Mouse (Mus musculus) cortical plate, adult 2 months (tissue): ENCODE measurements at regions not wholly inside any gene's neighbourhood (a gene's known extent, or its start where the extent isn't known, plus 50 kb on each side); places are given as distances from the start of the nearest gene placed in this dataset.

Source experiments
- H3K27ac ChIP-seq: fragments of 200-500 bp; 2 replicates; pipeline ENCODE4 v1.5.1; 2012; ENCODE audit warnings: low read length, control low read depth, inconsistent platforms; ENCODE audit not compliant: insufficient read depth
- H3K4me1 ChIP-seq: fragments of 200-500 bp; 2 replicates; pipeline ENCODE4 v1.6.1; 2011; ENCODE audit warnings: low read length; ENCODE audit not compliant: control insufficient read depth, insufficient read depth
- H3K4me3 ChIP-seq: fragments of 200-500 bp; 2 replicates; pipeline ENCODE4 v1.5.1; 2011; ENCODE audit warnings: mild to moderate bottlenecking, low read length, control low read depth; ENCODE audit not compliant: insufficient read depth
- CTCF ChIP-seq: fragments of 200-500 bp; IDR thresholded peaks from 2 replicates; pipeline ENCODE4 v1.5.1; 2011; ENCODE audit warnings: mild to moderate bottlenecking, control low read depth, low read length; ENCODE audit not compliant: insufficient read depth; ENCODE audit errors: extremely low read depth
- POLR2A ChIP-seq: fragments of 200-500 bp; IDR thresholded peaks from 2 replicates; pipeline ENCODE4 v1.6.1; 2011; ENCODE audit warnings: mild to moderate bottlenecking, low read length, control low read depth; ENCODE audit not compliant: insufficient read depth; ENCODE audit errors: extremely low read depth

DNA sequence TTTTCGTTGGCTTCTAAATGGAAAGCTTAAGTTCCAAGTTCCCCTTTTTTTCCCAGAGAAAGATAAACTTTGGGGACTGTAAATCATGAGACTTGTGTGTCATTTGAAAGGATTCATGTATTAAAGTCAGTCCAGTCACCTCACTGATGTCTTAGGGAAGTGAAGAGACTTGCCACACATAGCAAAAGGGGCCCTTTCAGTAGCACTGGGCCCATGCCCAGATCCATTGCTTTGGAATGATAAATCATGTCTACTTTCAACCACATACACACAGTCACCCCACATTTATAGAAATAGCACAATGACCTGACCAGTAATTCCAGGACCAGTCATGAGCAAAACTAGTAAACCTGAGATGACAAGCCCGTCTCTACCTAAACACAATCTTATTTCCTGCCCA lies 133.2 kb upstream of the Clint1 start:
- Histone ChIP-seq H3K4me1 (no peaks in the 10 kb centered on the region), H3K27ac (no peak overlapping the region), H3K4me3 (no peak overlapping the region)
- TF ChIP-seq POLR2A (no peak), CTCF (no peak)

DNA sequence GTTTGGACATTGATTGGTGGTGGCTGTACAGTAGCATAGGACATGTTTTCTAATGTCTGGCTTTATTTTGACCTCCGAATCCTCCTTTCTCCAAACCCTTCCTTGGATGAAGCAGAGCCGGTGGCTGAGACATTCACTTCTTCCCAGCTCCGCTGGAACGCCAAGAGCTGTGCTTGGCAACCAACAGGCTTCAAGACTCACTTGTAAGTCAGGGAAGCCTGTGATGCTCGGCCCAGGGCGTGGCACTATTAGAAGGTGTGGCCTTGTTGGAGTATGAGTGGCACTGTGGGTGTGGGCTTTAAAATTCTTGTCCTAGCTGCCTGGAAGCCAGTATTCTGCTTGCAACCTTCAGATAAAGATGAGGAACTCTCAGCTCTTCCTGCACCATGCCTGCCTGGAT lies 132.0 kb upstream of the Clint1 start:
- Histone ChIP-seq H3K27ac (no peak overlapping the region), H3K4me1 (no peaks in the 10 kb centered on the region), H3K4me3 (no peak overlapping the region)
- TF ChIP-seq POLR2A (no peak), CTCF (no peak)

GRCm38 (mm10) chr11:45736561-45736960 lies 115.3 kb upstream of the Clint1 start:
- TF ChIP-seq CTCF (peak; percentile 25; the same call in 1 of the 2 replicates), POLR2A (no peak)
- Histone ChIP-seq H3K4me1 (no peaks in the 10 kb centered on the region), H3K27ac (no peak overlapping the region), H3K4me3 (no peak overlapping the region)

- H3K4me1 ChIP-seq = no peaks in the 10 kb centered on the region
- TF ChIP-seq POLR2A = no peak
- no peak overlapping the region for H3K4me3 ChIP-seq
- H3K27ac ChIP-seq = no peak overlapping the region
These were observed 113.5 kb upstream of the Clint1 start for GRCm38 (mm10) chr11:45738331-45738730.

DNA sequence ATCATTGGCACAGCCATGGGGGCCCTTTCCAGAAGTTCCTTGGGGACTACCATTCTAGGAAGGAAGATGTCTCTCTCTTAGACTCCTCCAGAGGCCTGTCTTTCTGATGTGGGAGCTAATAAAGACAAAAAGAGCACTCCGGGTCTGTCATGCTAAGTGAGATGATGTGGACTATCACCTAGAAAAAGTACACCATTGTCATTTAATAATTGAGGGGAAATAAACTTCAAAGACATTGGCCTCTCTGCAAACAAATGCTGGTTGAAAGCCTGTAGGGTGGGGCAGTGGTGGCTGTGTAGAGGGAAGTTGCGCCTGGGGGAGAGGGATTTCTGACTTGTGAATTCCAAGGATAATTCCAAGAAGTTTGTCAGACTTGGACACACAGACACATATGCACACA lies 105.9 kb upstream of the Clint1 start:
- no peak overlapping the region for H3K27ac ChIP-seq
- no peak for TF ChIP-seq CTCF
- TF ChIP-seq POLR2A = no peak
- no peaks in the 10 kb centered on the region for H3K4me1 ChIP-seq
- H3K4me3 ChIP-seq = no peak overlapping the region

GRCm38 (mm10) chr11:45750249-45750648 lies 101.6 kb upstream of the Clint1 start:
- no peak overlapping the region for H3K4me3 ChIP-seq
- no peaks in the 10 kb centered on the region for H3K4me1 ChIP-seq
- no peak overlapping the region for H3K27ac ChIP-seq
- TF ChIP-seq CTCF = no peak
- no peak for TF ChIP-seq POLR2A

- no peaks in the 10 kb centered on the region for H3K4me1 ChIP-seq
- no peak overlapping the region for H3K4me3 ChIP-seq
- peak; percentile 68 for TF ChIP-seq CTCF
- TF ChIP-seq POLR2A = no peak
- no peak overlapping the region for H3K27ac ChIP-seq
These were observed 99.6 kb upstream of the Clint1 start for GRCm38 (mm10) chr11:45752237-45752636.

DNA sequence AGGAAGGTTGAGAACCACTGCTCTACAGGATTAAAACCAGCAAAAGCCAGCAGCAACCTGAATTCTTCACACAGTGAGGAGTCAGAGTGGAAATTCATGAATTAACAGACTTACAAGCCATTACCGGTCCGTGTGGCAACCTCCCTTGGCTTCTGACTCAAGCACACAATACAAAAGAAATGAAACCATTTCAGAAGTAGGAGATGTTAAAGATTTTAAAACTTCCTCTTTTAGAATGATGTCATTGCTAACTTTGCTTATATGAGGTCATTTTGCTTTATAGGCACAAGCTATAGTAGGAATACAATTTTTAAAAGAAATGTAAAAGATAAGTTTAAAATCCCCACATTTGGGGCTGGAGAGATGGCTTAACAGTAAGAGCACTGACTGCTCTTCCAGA lies 99.1 kb upstream of the Clint1 start:
- H3K4me1 ChIP-seq = no peaks in the 10 kb centered on the region
- no peak overlapping the region for H3K27ac ChIP-seq
- no peak overlapping the region for H3K4me3 ChIP-seq
- TF ChIP-seq CTCF = no peak
- no peak for TF ChIP-seq POLR2A

DNA sequence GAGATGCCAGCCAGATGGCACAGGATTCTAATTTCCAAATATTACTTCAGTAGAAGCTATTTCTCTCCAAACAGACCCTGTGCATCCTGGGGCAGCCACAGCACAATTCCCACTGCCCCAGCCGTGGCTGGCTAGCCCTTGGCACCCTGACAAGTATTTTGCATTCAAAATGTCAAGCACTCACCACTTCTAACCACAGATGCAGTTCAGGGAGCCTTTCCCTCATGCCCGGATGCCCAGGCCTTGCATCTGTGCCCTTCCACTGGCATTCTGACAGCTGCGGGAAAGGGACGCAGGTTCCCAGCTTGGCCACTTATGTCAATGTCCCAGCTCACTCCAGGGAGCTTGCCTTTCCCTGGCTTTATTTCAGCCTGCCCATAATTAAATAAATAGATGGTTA lies 84.8 kb upstream of the Clint1 start:
- Histone ChIP-seq H3K4me3 (no peak overlapping the region), H3K27ac (no peak overlapping the region), H3K4me1 (no peaks in the 10 kb centered on the region; the same call in 1 of the 2 replicates)
- TF ChIP-seq CTCF (no peak), POLR2A (no peak)

GRCm38 (mm10) chr11:45782435-45782834 lies 69.4 kb upstream of the Clint1 start:
- Histone ChIP-seq H3K4me1 (no peaks in the 10 kb centered on the region), H3K27ac (no peak overlapping the region), H3K4me3 (no peak overlapping the region)
- TF ChIP-seq CTCF (no peak), POLR2A (no peak)

GRCm38 (mm10) chr11:45785806-45786205 lies 66.0 kb upstream of the Clint1 start:
- no peak for TF ChIP-seq CTCF
- TF ChIP-seq POLR2A = no peak
- H3K27ac ChIP-seq = no peak overlapping the region
- no peak overlapping the region for H3K4me3 ChIP-seq
- H3K4me1 ChIP-seq = no peaks in the 10 kb centered on the region
